Mouse (Mus musculus): ENCODE data around the gene Astn2.

The Astn2 gene

DNA sequence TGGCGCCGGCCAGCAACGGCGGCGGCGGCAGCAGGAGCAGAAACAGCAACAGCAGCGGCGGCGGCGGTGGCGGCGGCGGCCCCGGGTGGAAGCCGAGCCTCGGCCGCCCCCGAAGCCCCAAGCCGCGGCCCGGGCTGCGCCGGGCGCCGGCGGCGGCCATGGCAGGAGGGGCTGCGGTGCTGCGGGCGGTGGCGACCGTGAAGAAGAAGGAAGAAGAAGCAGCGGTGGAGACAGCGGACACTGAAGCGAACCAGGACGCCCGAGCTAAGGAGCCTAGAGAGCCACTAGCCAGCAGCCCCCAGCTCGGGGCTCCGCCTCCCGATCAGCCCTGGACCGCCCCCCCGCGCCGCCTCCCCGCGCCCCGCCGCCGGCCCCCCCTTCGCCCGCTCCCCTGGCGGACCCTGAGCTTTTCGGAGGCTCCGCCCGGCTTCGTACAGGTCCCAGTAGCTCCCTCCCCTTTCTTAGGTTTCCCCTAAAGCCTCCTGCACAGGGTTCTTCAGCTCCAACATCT, at the start of gene Astn2:
TSS of gene Astn2 (minus strand) at position 411 of the 511 bp plus-strand sequence.
- peak within 1 kb of the TSS; percentile 78 for H3K4me3 ChIP-seq (replicated peaks; ENCODE audit: low read length)
- peaks cover 73% of the 10 kb centered on the region for H3K27me3 ChIP-seq (ENCODE audit: insufficient read depth, low read length)
- peaks cover 18% of the 10 kb centered on the region for H3K4me1 ChIP-seq (replicated peaks; ENCODE audit: low read depth, low read length)
- no peak for TF ChIP-seq POU5F1 (IDR thresholded peaks at IDR 0.05; ENCODE audit: borderline replicate concordance, low read length)
- no peak for TF ChIP-seq CTCF (conservative IDR thresholded peaks at IDR 0.05; ENCODE audit: low read length)
- no peak for TF ChIP-seq NANOG (IDR thresholded peaks at IDR 0.05; ENCODE audit: borderline replicate concordance, low read length)
- H3K36me3 ChIP-seq (ENCODE audit: insufficient read depth, low read length), result no peaks in the 10 kb centered on the region
- H3K9me3 ChIP-seq (ENCODE audit: low read length), result no peaks in the 10 kb centered on the region

DNA sequence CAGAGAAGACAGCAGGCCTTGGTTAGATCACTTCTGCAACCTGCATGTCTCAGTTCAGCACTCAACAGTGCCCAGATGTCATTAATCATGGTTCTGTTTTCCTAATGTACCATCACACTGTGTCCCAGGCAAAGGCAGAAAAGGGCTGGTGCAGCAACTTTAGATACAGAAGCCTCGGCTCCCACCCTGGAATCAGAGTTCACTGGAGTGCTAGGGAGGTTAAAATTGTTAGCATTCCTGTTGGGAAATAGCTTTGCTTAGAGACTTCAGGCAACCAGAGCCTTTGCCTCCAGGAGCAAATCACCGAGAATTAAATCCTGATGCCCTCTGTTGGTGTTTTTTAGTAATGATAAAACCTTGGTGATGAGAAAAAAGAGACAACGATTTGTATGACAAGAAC, 45.7 kb upstream of the Astn2 start:
- H3K36me3 ChIP-seq (ENCODE audit: insufficient read depth, low read length), result no peaks in the 10 kb centered on the region
- H3K4me1 ChIP-seq (replicated peaks; ENCODE audit: low read depth, low read length), result no peaks in the 10 kb centered on the region
- TF ChIP-seq CTCF (conservative IDR thresholded peaks at IDR 0.05; ENCODE audit: low read length) (no peak), POU5F1 (IDR thresholded peaks at IDR 0.05; ENCODE audit: borderline replicate concordance, low read length) (no peak), NANOG (IDR thresholded peaks at IDR 0.05; ENCODE audit: borderline replicate concordance, low read length) (no peak)
- H3K27me3 ChIP-seq (ENCODE audit: insufficient read depth, low read length), result no peaks in the 10 kb centered on the region
- no peaks in the 10 kb centered on the region for H3K9me3 ChIP-seq (ENCODE audit: low read length)
- H3K4me3 ChIP-seq (replicated peaks; ENCODE audit: low read length), result no peak overlapping the region

DNA sequence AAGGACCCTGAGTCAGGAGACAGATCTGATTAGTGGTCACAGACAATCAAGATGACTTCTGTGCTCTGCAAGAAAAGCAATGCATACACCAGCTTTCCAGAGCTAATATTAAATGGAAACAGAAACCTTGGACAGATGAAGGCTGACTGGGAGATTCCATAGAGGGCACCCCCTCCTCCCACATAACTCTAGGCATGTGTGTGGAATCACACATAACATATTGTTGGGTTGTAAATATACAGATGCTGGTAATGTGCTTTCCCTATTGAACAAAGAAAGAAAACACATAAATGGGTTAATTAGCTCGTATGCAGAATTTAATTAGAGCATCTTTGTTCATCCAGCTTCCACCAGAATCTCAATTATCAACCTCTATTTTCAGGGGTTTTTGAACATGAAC, 26.8 kb upstream of the Astn2 start:
- Histone ChIP-seq H3K36me3 (ENCODE audit: insufficient read depth, low read length) (no peaks in the 10 kb centered on the region), H3K27me3 (ENCODE audit: insufficient read depth, low read length) (no peaks in the 10 kb centered on the region), H3K4me3 (replicated peaks; ENCODE audit: low read length) (no peak overlapping the region), H3K9me3 (ENCODE audit: low read length) (no peaks in the 10 kb centered on the region), H3K4me1 (replicated peaks; ENCODE audit: low read depth, low read length) (no peaks in the 10 kb centered on the region)
- TF ChIP-seq POU5F1 (IDR thresholded peaks at IDR 0.05; ENCODE audit: borderline replicate concordance, low read length), result no peak
- no peak for TF ChIP-seq NANOG (IDR thresholded peaks at IDR 0.05; ENCODE audit: borderline replicate concordance, low read length)
- no peak for TF ChIP-seq CTCF (conservative IDR thresholded peaks at IDR 0.05; ENCODE audit: low read length)

DNA sequence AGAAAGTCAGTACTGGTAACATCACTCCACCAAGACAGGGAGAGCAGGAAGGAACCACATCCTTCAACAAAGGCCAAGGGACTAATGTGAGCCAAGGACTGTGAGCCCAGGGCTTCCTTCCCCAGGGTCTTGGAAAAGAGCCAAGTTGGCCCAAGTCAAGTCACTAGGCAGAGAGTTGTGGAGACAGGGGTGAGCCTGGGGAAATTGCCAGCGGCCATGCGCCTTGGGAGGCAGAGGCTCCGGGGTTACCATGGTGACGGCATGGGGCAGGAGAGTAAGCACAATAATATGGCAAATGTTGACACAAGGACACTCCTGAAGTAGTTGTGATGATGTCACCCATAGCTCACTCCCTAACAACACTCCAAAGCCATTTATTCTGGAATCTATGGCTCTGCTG, 21.4 kb upstream of the Astn2 start:
- no peaks in the 10 kb centered on the region for H3K27me3 ChIP-seq (ENCODE audit: insufficient read depth, low read length)
- no peaks in the 10 kb centered on the region for H3K36me3 ChIP-seq (ENCODE audit: insufficient read depth, low read length)
- H3K4me3 ChIP-seq (replicated peaks; ENCODE audit: low read length), result no peak overlapping the region
- H3K4me1 ChIP-seq (replicated peaks; ENCODE audit: low read depth, low read length), result no peaks in the 10 kb centered on the region
- no peak for TF ChIP-seq NANOG (IDR thresholded peaks at IDR 0.05; ENCODE audit: borderline replicate concordance, low read length)
- TF ChIP-seq POU5F1 (IDR thresholded peaks at IDR 0.05; ENCODE audit: borderline replicate concordance, low read length), result no peak
- TF ChIP-seq CTCF (conservative IDR thresholded peaks at IDR 0.05; ENCODE audit: low read length), result no peak
- no peaks in the 10 kb centered on the region for H3K9me3 ChIP-seq (ENCODE audit: low read length)

DNA sequence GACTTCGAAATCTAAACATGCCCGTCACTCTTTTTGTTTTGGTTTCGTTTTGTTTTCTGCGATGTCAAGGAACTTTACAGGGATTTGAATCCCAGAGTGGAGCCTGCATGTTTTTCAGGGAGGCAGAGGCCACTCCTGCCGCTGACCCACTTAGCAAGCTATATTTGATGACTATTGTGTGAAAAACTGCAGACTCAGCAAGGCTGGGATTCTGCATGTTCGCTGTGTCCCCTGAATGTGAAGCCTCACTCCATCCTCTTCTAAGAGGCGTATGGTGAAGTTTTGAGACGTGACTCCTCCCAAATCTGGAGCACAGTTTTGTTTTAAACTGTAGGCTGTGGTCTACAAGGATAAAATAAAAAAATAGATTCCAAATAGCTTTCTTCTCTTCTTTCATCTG, 10.4 kb upstream of the Astn2 start:
- H3K4me3 ChIP-seq (replicated peaks; ENCODE audit: low read length), result no peak overlapping the region
- no peaks in the 10 kb centered on the region for H3K36me3 ChIP-seq (ENCODE audit: insufficient read depth, low read length)
- H3K9me3 ChIP-seq (ENCODE audit: low read length), result no peaks in the 10 kb centered on the region
- no peaks in the 10 kb centered on the region for H3K4me1 ChIP-seq (replicated peaks; ENCODE audit: low read depth, low read length)
- TF ChIP-seq POU5F1 (IDR thresholded peaks at IDR 0.05; ENCODE audit: borderline replicate concordance, low read length) (no peak), NANOG (IDR thresholded peaks at IDR 0.05; ENCODE audit: borderline replicate concordance, low read length) (no peak), CTCF (conservative IDR thresholded peaks at IDR 0.05; ENCODE audit: low read length) (no peak)
- H3K27me3 ChIP-seq (ENCODE audit: insufficient read depth, low read length), result 0 out of 2 replicates have a peak, but pooled peaks cover 4% of the 10 kb centered on the region

GRCm38 (mm10) chr4:66405086-66405485, 675 bp upstream of the Astn2 start:
- peaks cover 65% of the 10 kb centered on the region for H3K27me3 ChIP-seq (ENCODE audit: insufficient read depth, low read length)
- TF ChIP-seq CTCF (conservative IDR thresholded peaks at IDR 0.05; ENCODE audit: low read length) (no peak), NANOG (IDR thresholded peaks at IDR 0.05; ENCODE audit: borderline replicate concordance, low read length) (no peak), POU5F1 (IDR thresholded peaks at IDR 0.05; ENCODE audit: borderline replicate concordance, low read length) (no peak)
- H3K9me3 ChIP-seq (ENCODE audit: low read length), result no peaks in the 10 kb centered on the region
- H3K4me3 ChIP-seq (replicated peaks; ENCODE audit: low read length), result no peak overlapping the region
- no peaks in the 10 kb centered on the region for H3K36me3 ChIP-seq (ENCODE audit: insufficient read depth, low read length)
- H3K4me1 ChIP-seq (replicated peaks; ENCODE audit: low read depth, low read length), result peaks cover 18% of the 10 kb centered on the region

DNA sequence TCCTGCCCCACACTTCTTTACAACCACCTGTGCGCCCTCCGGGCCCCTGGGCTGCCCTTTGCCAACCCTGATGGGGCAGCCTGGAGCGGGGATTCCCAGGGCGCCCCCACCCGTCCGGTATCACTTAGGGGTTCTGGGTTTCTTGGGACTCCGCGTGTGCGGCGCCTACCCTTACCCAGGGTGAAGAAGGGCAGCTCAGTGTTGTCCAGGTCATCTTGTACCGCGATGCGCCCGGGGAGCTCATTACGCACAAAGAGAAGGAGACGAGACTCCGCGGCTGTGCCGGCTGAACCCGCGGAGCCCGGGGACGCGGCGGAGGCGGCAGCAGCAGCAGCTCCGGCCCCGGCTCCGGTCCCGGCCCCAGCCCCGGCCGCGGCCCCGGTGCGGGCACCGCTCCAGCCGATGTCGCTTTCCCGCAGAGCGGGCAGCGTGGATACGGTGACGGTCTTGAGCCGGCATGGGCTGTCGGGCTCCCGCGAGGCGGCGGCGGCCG, 657 bp downstream of the Astn2 start:
- Histone ChIP-seq H3K36me3 (ENCODE audit: insufficient read depth, low read length) (no peaks in the 10 kb centered on the region), H3K27me3 (ENCODE audit: insufficient read depth, low read length) (peaks cover 74% of the 10 kb centered on the region), H3K4me3 (replicated peaks; ENCODE audit: low read length) (peak overlapping the region; percentile 78), H3K4me1 (replicated peaks; ENCODE audit: low read depth, low read length) (peaks cover 18% of the 10 kb centered on the region), H3K9me3 (ENCODE audit: low read length) (no peaks in the 10 kb centered on the region)
- no peak for TF ChIP-seq POU5F1 (IDR thresholded peaks at IDR 0.05; ENCODE audit: borderline replicate concordance, low read length)
- TF ChIP-seq NANOG (IDR thresholded peaks at IDR 0.05; ENCODE audit: borderline replicate concordance, low read length), result no peak
- TF ChIP-seq CTCF (conservative IDR thresholded peaks at IDR 0.05; ENCODE audit: low read length), result no peak

GRCm38 (mm10) chr4:66403116-66403707, 1.2 kb downstream of the Astn2 start:
- Histone ChIP-seq H3K36me3 (ENCODE audit: insufficient read depth, low read length) (no peaks in the 10 kb centered on the region), H3K4me3 (replicated peaks; ENCODE audit: low read length) (peak overlapping the region; percentile 78), H3K27me3 (ENCODE audit: insufficient read depth, low read length) (peaks cover 74% of the 10 kb centered on the region), H3K9me3 (ENCODE audit: low read length) (no peaks in the 10 kb centered on the region), H3K4me1 (replicated peaks; ENCODE audit: low read depth, low read length) (peaks cover 18% of the 10 kb centered on the region)
- TF ChIP-seq POU5F1 (IDR thresholded peaks at IDR 0.05; ENCODE audit: borderline replicate concordance, low read length), result no peak
- no peak for TF ChIP-seq NANOG (IDR thresholded peaks at IDR 0.05; ENCODE audit: borderline replicate concordance, low read length)
- no peak for TF ChIP-seq CTCF (conservative IDR thresholded peaks at IDR 0.05; ENCODE audit: low read length)

Data from E14TG2a.4 (cell line).